Mouse (Mus musculus) Muller cell, postnatal 12 days (primary cell): ENCODE data around the gene Csnk2b.
A peak's percentile ranks its signal among the peaks of the same experiment; 100 is the strongest.

Source experiments
- DNase-seq: peaks from one replicate; pipeline ENCODE4 v3.0.0-alpha.2; 2015; ENCODE audit errors: inconsistent ontology term

Gene Csnk2b

GRCm38 (mm10) chr17:35121143-35121799 lies 582 bp downstream of the Csnk2b start, which contains the start of gene Gpank1:
Gene Gpank1 (plus strand): TSS chr17:35121455.
- peak; percentile 99 for DNase-seq

- DNase-seq: no peak
Measured at GRCm38 (mm10) chr17:35120745-35121142, 1.1 kb downstream of the Csnk2b start.

- DNase-seq: no peak
Measured at GRCm38 (mm10) chr17:35115046-35116019, 6.5 kb downstream of the Csnk2b start, which contains the start of gene Ly6g5b. Gene Ly6g5b (minus strand): TSS chr17:35115428.

- DNase-seq: no peak
Measured at GRCm38 (mm10) chr17:35111774-35112173, 10.1 kb downstream of the Csnk2b start.

- DNase-seq: no peak
Measured at GRCm38 (mm10) chr17:35108097-35108496, 13.8 kb downstream of the Csnk2b start, which contains the start of gene Ly6g5c. Gene Ly6g5c (plus strand): TSS chr17:35108279.

GRCm38 (mm10) chr17:35106522-35106921 lies 15.3 kb downstream of the Csnk2b start:
- no peak for DNase-seq

GRCm38 (mm10) chr17:35105740-35106389 lies 16.0 kb downstream of the Csnk2b start:
- peak; percentile 51 for DNase-seq

GRCm38 (mm10) chr17:35104754-35105153 lies 17.1 kb downstream of the Csnk2b start:
- DNase-seq: no peak

- DNase-seq: no peak
Measured at GRCm38 (mm10) chr17:35104079-35104478, 17.8 kb downstream of the Csnk2b start.

GRCm38 (mm10) chr17:35103221-35103690 lies 18.6 kb downstream of the Csnk2b start:
- DNase-seq: no peak

GRCm38 (mm10) chr17:35102299-35102698 lies 19.6 kb downstream of the Csnk2b start:
- DNase-seq: no peak

- DNase-seq: no peak
Measured at GRCm38 (mm10) chr17:35101161-35101560, 20.7 kb downstream of the Csnk2b start.

GRCm38 (mm10) chr17:35100196-35100765 lies 21.6 kb downstream of the Csnk2b start:
- no peak for DNase-seq

GRCm38 (mm10) chr17:35097164-35097655 lies 24.6 kb downstream of the Csnk2b start:
- no peak for DNase-seq

GRCm38 (mm10) chr17:35096597-35096996 lies 25.3 kb downstream of the Csnk2b start:
- DNase-seq: no peak

GRCm38 (mm10) chr17:35094475-35095365 lies 27.1 kb downstream of the Csnk2b start:
- no peak for DNase-seq

- no peak for DNase-seq
Measured at GRCm38 (mm10) chr17:35092403-35093198, 29.3 kb downstream of the Csnk2b start.

- peak; percentile 40 for DNase-seq
Measured at GRCm38 (mm10) chr17:35090166-35090932, 31.5 kb downstream of the Csnk2b start.
